Mouse (Mus musculus) layer of hippocampus, postnatal 14 days (tissue): ENCODE results near the gene Muc5b. TPM values are rescaled to one million over a fixed set of nuclear protein-coding genes. Genes with fewer than 3 reads are reported as not detected.

Experiments used
- DNase-seq, 2 experiments: peaks; one replicate each; pipeline ENCODE4 v3.0.0; 2021 to 2022; ENCODE audit warnings: low spot score in 2 of 2, mixed read lengths in 1 of 2
- total RNA-seq, 2 experiments: library from RNA; stranded (reverse); gene quantifications; 2 replicates each; pipeline ENCODE4 v1.2.3; 2021

Gene Muc5b
- total RNA-seq, 2 experiments from 2014 or later, result not detected

DNA sequence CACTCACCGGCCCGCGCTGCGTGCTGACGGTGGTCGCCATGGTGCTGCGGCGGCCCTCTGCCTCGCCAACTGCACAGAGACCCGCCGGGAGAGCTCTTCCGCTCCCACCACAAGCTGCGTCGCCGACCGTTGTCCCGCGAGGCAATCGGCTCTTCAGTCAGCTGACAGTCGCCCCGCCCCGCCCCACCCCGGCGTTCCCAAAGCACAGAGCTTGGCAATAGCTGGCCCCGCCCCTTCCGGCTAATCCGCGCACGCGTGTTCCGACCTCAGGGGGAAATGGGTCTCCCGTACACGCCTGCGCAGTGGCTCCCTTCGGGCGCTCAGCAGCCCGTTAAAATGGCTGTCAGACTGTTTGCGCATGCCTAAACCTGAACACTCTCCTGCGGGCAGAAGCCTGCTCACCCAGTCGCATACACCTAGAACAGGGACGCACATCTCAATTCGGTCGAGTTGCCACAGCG lies 63.4 kb downstream of the Muc5b start:
- peak; percentile 98 to 99 for DNase-seq

DNA sequence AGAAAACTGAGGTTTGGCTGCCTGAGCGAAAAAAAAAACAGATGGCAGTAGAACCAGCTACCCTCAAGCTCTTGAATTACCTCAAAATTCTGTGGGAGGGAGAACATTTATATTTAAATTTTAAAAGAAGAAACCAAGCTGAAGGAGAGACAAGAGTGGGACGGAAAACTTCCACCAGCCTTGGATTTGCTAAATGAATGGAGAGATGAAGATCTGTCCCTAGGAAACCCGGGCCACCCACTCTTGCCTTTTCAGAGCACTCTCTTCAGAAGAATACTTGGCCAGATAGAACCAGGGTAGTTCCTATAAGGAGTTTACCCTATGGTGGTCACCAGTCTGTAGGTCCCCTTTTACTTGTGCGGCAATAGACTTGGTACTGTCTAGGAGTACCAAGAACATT lies 63.9 kb downstream of the Muc5b start:
- no peak for DNase-seq

DNA sequence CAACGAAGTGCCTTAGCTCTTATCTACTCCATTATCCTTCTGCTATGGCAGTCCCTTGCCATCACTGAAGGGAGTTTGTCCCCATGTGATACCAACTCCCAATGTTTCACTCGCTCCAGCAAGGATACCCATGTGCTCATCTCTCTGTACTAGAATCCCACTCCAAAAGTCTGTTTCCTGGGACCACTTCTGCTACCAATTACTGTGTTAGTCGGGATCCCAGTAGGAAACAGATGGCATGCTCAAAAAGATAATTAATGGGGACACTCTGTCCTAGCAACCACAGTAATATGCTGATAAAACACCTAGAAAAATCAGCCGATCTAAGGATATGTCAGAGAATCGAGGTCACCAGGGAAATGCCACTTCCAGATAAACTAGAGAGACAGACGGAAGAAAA lies 69.7 kb downstream of the Muc5b start:
- peak; percentile 30 to 89 for DNase-seq

DNA sequence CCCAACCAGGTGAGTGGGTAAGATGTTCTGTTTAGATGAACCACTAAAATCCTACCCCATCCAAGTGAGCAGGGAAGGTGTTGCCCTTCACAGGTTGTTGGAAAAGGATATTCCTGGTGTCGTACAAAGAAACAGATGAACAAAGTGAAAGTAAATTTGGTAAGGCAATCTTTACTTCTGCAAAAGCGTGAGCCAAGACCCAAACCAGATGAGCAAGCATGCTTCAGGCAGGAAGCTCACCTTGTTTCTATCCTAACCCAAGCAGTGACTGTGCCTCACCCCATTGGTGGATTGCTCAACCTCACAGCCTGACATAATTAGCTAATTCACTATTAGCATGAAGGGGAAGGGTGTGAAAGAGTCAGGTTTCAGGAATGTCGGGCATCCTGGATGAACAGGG lies 72.4 kb downstream of the Muc5b start:
- no peak for DNase-seq

DNA sequence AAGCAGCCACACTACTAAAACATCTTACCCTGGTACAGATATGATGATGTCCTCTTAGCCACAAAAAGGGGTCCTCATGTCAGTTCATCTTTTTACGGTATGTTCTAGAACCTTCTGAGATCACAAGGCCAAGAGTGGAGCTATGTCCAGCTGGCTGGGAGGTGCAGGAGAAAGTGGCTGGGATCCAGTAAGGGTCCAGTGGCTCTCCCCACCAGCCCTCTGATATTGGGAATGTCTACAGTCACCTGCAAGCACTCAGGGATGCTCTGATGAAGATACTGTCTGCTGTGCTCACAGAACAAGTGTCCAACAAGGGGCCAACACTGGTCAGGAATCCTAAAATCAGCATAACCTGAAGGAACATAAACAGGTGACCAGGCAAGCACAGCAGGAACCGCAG lies 79.5 kb downstream of the Muc5b start, which contains the start of gene Tollip:
Tollip (minus strand) TSS at position 101 of the 400 bp plus-strand sequence.
- DNase-seq, result no peak

Other genes starting within 250 kb of the Muc5b start
- not detected for gene Muc6, start 183.8 kb upstream of the Muc5b start, total RNA-seq
- 1 to 10 TPM in 1 of 2 experiments, under 1 TPM in 1; 0.83 to 1.2 TPM for gene Muc2, start 148.7 kb upstream of the Muc5b start, total RNA-seq
- gene Muc5ac, start 50.1 kb upstream of the Muc5b start, total RNA-seq, result not detected
- 100 to 1,000 TPM; 135 to 142 TPM for gene Tollip, start 79.4 kb downstream of the Muc5b start, total RNA-seq
- 100 to 1,000 TPM; 174 to 177 TPM for gene Brsk2, start 110.7 kb downstream of the Muc5b start, total RNA-seq
- gene Mob2, start 222.0 kb downstream of the Muc5b start, total RNA-seq, result 10 to 100 TPM; 23.6 to 27.1 TPM